10 mouse cellular contexts compared by ENCODE assay signal in the genomic region with DNA sequence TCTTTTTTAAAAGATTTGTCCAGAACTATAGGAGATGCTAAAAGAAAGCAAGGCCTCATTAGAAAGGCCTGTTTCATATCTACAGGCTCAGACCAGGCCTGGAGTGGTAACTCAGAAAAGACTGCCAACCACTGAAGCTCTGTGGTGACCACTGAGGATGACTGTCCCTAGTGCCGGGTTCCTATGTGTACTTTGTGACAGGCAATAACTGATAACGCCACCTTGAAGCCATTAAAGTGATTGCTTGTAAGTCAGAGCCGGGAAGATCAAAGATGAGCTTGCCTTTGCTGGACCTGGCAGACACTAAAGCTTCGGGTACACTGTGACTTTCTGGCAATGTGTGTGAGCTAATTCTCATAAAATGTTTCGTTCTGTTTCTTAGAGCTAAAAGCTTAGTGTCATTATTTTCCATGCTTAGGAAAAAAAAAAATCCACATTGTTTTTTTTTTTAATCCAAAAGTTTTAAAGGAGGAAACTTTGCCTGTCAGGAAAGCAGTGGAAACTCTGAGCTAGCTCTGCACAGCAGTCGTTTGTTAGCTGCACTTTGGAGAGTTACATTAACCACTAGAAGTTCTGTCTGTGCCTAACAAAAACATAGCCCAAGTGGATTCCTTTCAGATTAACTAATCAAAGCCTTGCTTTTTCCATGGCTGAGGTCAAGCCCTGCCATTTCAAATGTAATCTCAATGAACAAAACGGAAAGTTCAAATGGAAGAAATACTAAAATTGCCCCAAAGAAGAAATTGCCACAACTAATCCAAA. TPM values are rescaled to one million over a fixed set of nuclear protein-coding genes. Genes with fewer than 3 reads are reported as not detected.
DNase-seq lines count a peak whose midpoint lies in the region; ATAC-seq and TF ChIP-seq lines count a peak whose summit lies in the region.
"Had no signal": no experiment of that assay in that cellular context is flagged by ENCODE, and none has a peak within 500 bp of the region (broad histone marks: within the 10 kb centered on the region; RNA-seq: fewer than 3 reads in every experiment).

No protein-coding gene starts in this region.

- no peak for TF ChIP-seq EP300 in liver, postnatal 0 days (IDR thresholded peaks at IDR 0.05; ENCODE audit: low read depth)

- H3K27ac ChIP-seq in liver, embryonic 11.5 days (ENCODE audit: low read depth, low read length), result no peak overlapping the region
- no peak overlapping the region for H3K27ac ChIP-seq in liver, postnatal 0 days (ENCODE audit: low read depth)
- H3K27ac ChIP-seq in heart, embryonic 15.5 days, result peak overlapping the region; percentile 71
- no peak overlapping the region for H3K27ac ChIP-seq in neural tube, embryonic 13.5 days (replicated peaks)
- no peak overlapping the region for H3K27ac ChIP-seq in forebrain, embryonic 14.5 days (ENCODE audit: low read depth, low read length)

- TF ChIP-seq CTCF in liver, postnatal 0 days (IDR thresholded peaks at IDR 0.05; ENCODE audit: low read depth), result no peak

- no peaks in the 10 kb centered on the region for H3K36me3 ChIP-seq in liver, embryonic 11.5 days (ENCODE audit: control insufficient read depth, insufficient read depth, low read length)
- H3K36me3 ChIP-seq in liver, postnatal 0 days (replicated peaks; ENCODE audit: insufficient read depth, low read length), result no peaks in the 10 kb centered on the region
- no peaks in the 10 kb centered on the region for H3K36me3 ChIP-seq in heart, embryonic 15.5 days
- no peaks in the 10 kb centered on the region for H3K36me3 ChIP-seq in neural tube, embryonic 13.5 days
- H3K36me3 ChIP-seq in forebrain, embryonic 14.5 days (ENCODE audit: control insufficient read depth, insufficient read depth, low read length), result no peaks in the 10 kb centered on the region
- H3K36me3 ChIP-seq: G1E had no signal

- WGBS in liver, embryonic 11.5 days, result 38% methylated on average over 7 of the region's 7 CpGs
- 27% methylated on average over 7 of the region's 7 CpGs for WGBS in liver, postnatal 0 days (ENCODE audit: insufficient replicate concordance)
- 19% methylated on average over 7 of the region's 7 CpGs for WGBS in heart, embryonic 15.5 days
- 42% methylated on average over 7 of the region's 7 CpGs for WGBS in neural tube, embryonic 13.5 days
- 55% methylated on average over 7 of the region's 7 CpGs for WGBS in forebrain, embryonic 14.5 days

- no peak for ATAC-seq in liver, embryonic 11.5 days (replicated peaks; ENCODE audit: low FRiP score)
- no peak for ATAC-seq in liver, postnatal 0 days
- no peak for ATAC-seq in heart, embryonic 15.5 days (replicated peaks; ENCODE audit: insufficient number of reproducible peaks, insufficient read depth, low FRiP score, low read depth)
- no peak for ATAC-seq in neural tube, embryonic 13.5 days (ENCODE audit: low read depth)
- no peak for ATAC-seq in forebrain, embryonic 14.5 days

- H3K4me3 ChIP-seq in liver, embryonic 11.5 days (ENCODE audit: low read depth, low read length), result no peak overlapping the region
- H3K4me3 ChIP-seq in liver, postnatal 0 days (ENCODE audit: low read depth, low read length), result no peak overlapping the region
- H3K4me3 ChIP-seq in heart, embryonic 15.5 days, result peak overlapping the region; percentile 22
- no peak overlapping the region for H3K4me3 ChIP-seq in neural tube, embryonic 13.5 days
- no peak overlapping the region for H3K4me3 ChIP-seq in forebrain, embryonic 14.5 days (ENCODE audit: low read depth, low read length)

- no peaks in the 10 kb centered on the region for H3K27me3 ChIP-seq in liver, embryonic 11.5 days (replicated peaks; ENCODE audit: control insufficient read depth, insufficient read depth, low read length)
- H3K27me3 ChIP-seq in liver, postnatal 0 days (ENCODE audit: insufficient read depth, low read length), result no peaks in the 10 kb centered on the region
- no peaks in the 10 kb centered on the region for H3K27me3 ChIP-seq in heart, embryonic 15.5 days
- H3K27me3 ChIP-seq in neural tube, embryonic 13.5 days, result no peaks in the 10 kb centered on the region
- no peaks in the 10 kb centered on the region for H3K27me3 ChIP-seq in forebrain, embryonic 14.5 days (replicated peaks; ENCODE audit: control insufficient read depth, insufficient read depth, low read length)

- no peak for DNase-seq in liver, embryonic 11.5 days (ENCODE audit: low spot score)
- no peak for DNase-seq in liver, postnatal 0 days
- peak; percentile 31 for DNase-seq in embryo, embryonic 11 days
- DNase-seq in forebrain, embryonic 14.5 days (ENCODE audit: low spot score), result no peak
- no peak for DNase-seq in adrenal gland, adult 18-20 months (ENCODE audit: low spot score in 2 of 2)
- DNase-seq in ovary, postnatal 10 days (ENCODE audit: low spot score), result no peak
- DNase-seq: cerebellum, postnatal 36 days had no signal

- H3K9ac ChIP-seq in liver, embryonic 11.5 days (ENCODE audit: low read depth, low read length), result no peak overlapping the region
- H3K9ac ChIP-seq in liver, postnatal 0 days (replicated peaks), result no peak overlapping the region
- H3K9ac ChIP-seq in heart, embryonic 15.5 days, result no peak overlapping the region
- no peak overlapping the region for H3K9ac ChIP-seq in neural tube, embryonic 13.5 days
- no peak overlapping the region for H3K9ac ChIP-seq in forebrain, embryonic 14.5 days (ENCODE audit: low read length)

- no peaks in the 10 kb centered on the region; the same call in 1 of the 2 replicates for H3K4me1 ChIP-seq in liver, embryonic 11.5 days (replicated peaks; ENCODE audit: control insufficient read depth, insufficient read depth, low read length)
- H3K4me1 ChIP-seq in liver, postnatal 0 days (ENCODE audit: insufficient read depth), result no peaks in the 10 kb centered on the region
- 0 out of 2 replicates have a peak, but pooled peaks cover 4% of the 10 kb centered on the region for H3K4me1 ChIP-seq in heart, embryonic 15.5 days (replicated peaks)
- no peaks in the 10 kb centered on the region; the same call in 1 of the 2 replicates for H3K4me1 ChIP-seq in neural tube, embryonic 13.5 days (replicated peaks)
- no peaks in the 10 kb centered on the region for H3K4me1 ChIP-seq in forebrain, embryonic 14.5 days (ENCODE audit: control insufficient read depth, insufficient read depth, low read length)

- no peaks in the 10 kb centered on the region for H3K9me3 ChIP-seq in liver, embryonic 11.5 days (ENCODE audit: control insufficient read depth, low read length)
- H3K9me3 ChIP-seq in liver, postnatal 0 days (ENCODE audit: low read length), result no peaks in the 10 kb centered on the region
- H3K9me3 ChIP-seq in heart, embryonic 15.5 days (replicated peaks), result no peaks in the 10 kb centered on the region
- no peaks in the 10 kb centered on the region for H3K9me3 ChIP-seq in neural tube, embryonic 13.5 days
- H3K9me3 ChIP-seq in forebrain, embryonic 14.5 days (replicated peaks; ENCODE audit: control insufficient read depth, low read length), result no peaks in the 10 kb centered on the region
- H3K9me3 ChIP-seq: G1E had no signal

- H3K4me2 ChIP-seq in liver, embryonic 11.5 days, result peak overlapping the region; percentile 31; the same call in 1 of the 2 replicates
- no peak overlapping the region for H3K4me2 ChIP-seq in liver, postnatal 0 days (ENCODE audit: low read depth, low read length)
- H3K4me2 ChIP-seq in heart, embryonic 15.5 days, result peak overlapping the region; percentile 38
- 0 out of 2 replicates have a peak overlapping the region, but pooled peaks have one; percentile 5 for H3K4me2 ChIP-seq in neural tube, embryonic 13.5 days
- H3K4me2 ChIP-seq in forebrain, embryonic 14.5 days (ENCODE audit: low read length), result no peak overlapping the region

RNA-seq across cellular contexts. Expression of a gene that starts 4.6 kb away (rescaled TPM):
- 293 and 303 TPM in 2 replicates for polyA plus RNA-seq in liver, embryonic 11.5 days (2014; fragmentation: Nextera tagmentation; extraction: Ambion mirVana)
- polyA plus RNA-seq in liver, postnatal 0 days (2015; fragmentation: Nextera tagmentation; extraction: Ambion mirVana), result 48.6 and 58.8 TPM in 2 replicates
- polyA plus RNA-seq in heart, embryonic 15.5 days (2015; fragmentation: Nextera tagmentation; extraction: Ambion mirVana), result 1,051 and 1,364 TPM in 2 replicates
- 412 and 424 TPM in 2 replicates for polyA plus RNA-seq in neural tube, embryonic 13.5 days (2015; fragmentation: Nextera tagmentation; extraction: Ambion mirVana)
- polyA plus RNA-seq in forebrain, embryonic 14.5 days (2014; fragmentation: Nextera tagmentation; extraction: Ambion mirVana), result 119 and 157 TPM in 2 replicates
- 100 to 1,000 TPM in 1 of 2 experiments, 10 to 100 TPM in 1; 42.6 to 127 TPM for total RNA-seq in adrenal gland, adult 18-20 months (2021)
- polyA plus RNA-seq: G1E had no signal

Comparison
In these comparisons a context has a peak if more than half of its experiments do, and no peak if none do; other contexts are left out.
1. H3K4me2 ChIP-seq: peak in liver, embryonic 11.5 days (single experiment), heart, embryonic 15.5 days (single experiment) and neural tube, embryonic 13.5 days (single experiment); none in liver, postnatal 0 days (single experiment) and forebrain, embryonic 14.5 days (single experiment).